Mouse (Mus musculus): ENCODE measurements around the gene Hist1h4k.
"Not testable (repeated sequence)": the region's sequence is repeated elsewhere in the genome, so short reads cannot be mapped to it uniquely, and the experiment has no call there.

GRCm38 (mm10) chr13:21734906-21735767 lies 15.2 kb downstream of the Hist1h4k start, which contains the start of gene Hist1h4j:
- peak; percentile 83 for TF ChIP-seq POLR2A (IDR thresholded peaks at IDR 0.05; ENCODE audit: extremely low read depth, insufficient read depth, low read length)
- not testable (repeated sequence) for TF ChIP-seq CTCF (IDR thresholded peaks at IDR 0.05; ENCODE audit: extremely low read depth, insufficient read depth, low read length)
